Mouse (Mus musculus) CH12.LX (cell line): ENCODE measurements around the gene Gm5460.

ENCODE experiments used
- JUND ChIP-seq: conservative IDR thresholded peaks from 2 replicates; pipeline ENCODE4 v1.6.1; 2011; ENCODE audit warnings: low read depth, low read length, improper control_type of control experiment
- SMC3 ChIP-seq: IDR thresholded peaks from 2 replicates; pipeline ENCODE4 v1.6.1; 2011; ENCODE audit warnings: low read depth, low read length, improper control_type of control experiment
- USF2 ChIP-seq: conservative IDR thresholded peaks from 2 replicates; pipeline ENCODE4 v1.6.1; 2011; ENCODE audit warnings: low read depth, low read length, improper control_type of control experiment

- no peak for TF ChIP-seq SMC3
- TF ChIP-seq USF2, result no peak
- no peak for TF ChIP-seq JUND
Observed at GRCm38 (mm10) chr14:34087856-34088398, 71.4 kb downstream of the Gm5460 start.
